Mouse (Mus musculus) bone marrow, adult 2 months (tissue): ENCODE measurements around the gene Tpcn1. TPM values are rescaled to one million over a fixed set of nuclear protein-coding genes. Genes with fewer than 3 reads are reported as not detected.
A peak's percentile ranks its signal among the peaks of the same experiment; 100 is the strongest.

Source experiments
- H3K27ac ChIP-seq: fragments of 200-500 bp; 2 replicates; pipeline ENCODE4 v1.5.1; 2012; ENCODE audit warnings: low read depth, mild to moderate bottlenecking, control low read depth, inconsistent platforms, low read length; ENCODE audit not compliant: control insufficient read depth, poor library complexity, insufficient read depth
- H3K4me1 ChIP-seq: fragments of 200-500 bp; 2 replicates; pipeline ENCODE4 v1.6.1; 2011; ENCODE audit warnings: low read length; ENCODE audit not compliant: control insufficient read depth, insufficient read depth
- H3K4me3 ChIP-seq: fragments of 200-500 bp; replicated peaks from 2 replicates; pipeline ENCODE3; 2011; ENCODE audit warnings: mild to moderate bottlenecking, low read depth, low read length, control low read depth; ENCODE audit not compliant: control insufficient read depth
- CTCF ChIP-seq: fragments of 200-500 bp; IDR thresholded peaks from 2 replicates; pipeline ENCODE4 v1.5.1; 2011; ENCODE audit warnings: low read length, control low read depth; ENCODE audit not compliant: control insufficient read depth, insufficient read depth
- POLR2A ChIP-seq: fragments of 200-500 bp; IDR thresholded peaks from 2 replicates; pipeline ENCODE4 v1.6.1; 2011; ENCODE audit warnings: low read depth, mild to moderate bottlenecking, control low read depth, low read length, borderline replicate concordance; ENCODE audit not compliant: control insufficient read depth
- WGBS: fragments of 180-500 bp; shearing (Covaris S2); methylation state at CpG from one replicate; pipeline ENCODE4 v1.1.7; 2018; 5-methylcytosine and 5-hydroxymethylcytosine counted together
- polyA plus RNA-seq: library from polyadenylated mRNA; stranded (reverse); fragments of >200 nt; gene quantifications from 2 replicates; pipeline ENCODE4 v1.2.4, GENCODE M21; 2011; ENCODE audit warnings: low replicate concordance; ENCODE audit not compliant: missing spikeins, insufficient read depth, insufficient read length

The Tpcn1 gene
- polyA plus RNA-seq, 1 experiment, result 46.7 TPM

DNA sequence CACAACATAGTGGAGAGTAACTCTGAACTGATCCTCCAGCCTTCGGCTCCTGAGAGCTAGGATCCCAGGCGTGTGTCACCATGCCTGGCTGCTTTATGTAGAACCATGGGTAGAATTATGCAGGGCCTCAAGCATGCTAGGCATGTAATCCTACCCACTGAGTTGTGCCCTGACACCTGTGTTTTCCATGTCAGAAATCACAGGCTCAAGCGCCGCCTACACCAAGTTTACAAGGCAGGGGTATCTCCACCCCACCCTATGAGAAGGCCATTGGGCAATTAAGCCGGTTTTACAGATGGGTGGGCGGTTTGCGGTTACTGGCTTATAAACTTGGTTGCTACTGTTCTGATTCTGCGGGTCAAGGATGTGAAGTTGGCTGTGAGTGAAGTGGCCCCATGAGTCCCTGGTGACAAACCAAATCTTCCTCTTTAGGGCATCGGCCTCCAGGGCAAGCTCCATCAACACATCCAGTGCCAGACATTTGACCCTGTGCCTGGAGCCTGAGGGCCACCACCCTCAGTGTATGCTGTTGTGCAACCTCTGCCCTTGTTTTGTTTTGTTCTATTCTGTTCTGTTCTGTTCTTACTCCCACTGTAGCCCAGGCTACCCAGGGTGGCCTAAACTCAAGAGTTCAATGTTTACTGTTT, 74.3 kb downstream of the Tpcn1 start:
- Histone ChIP-seq H3K4me1 (peaks cover 4% of the 10 kb centered on the region; the same call in 1 of the 2 replicates), H3K4me3 (no peak overlapping the region), H3K27ac (no peak overlapping the region)
- WGBS, result 47% methylated on average over 9 of the region's 9 CpGs
- TF ChIP-seq CTCF (no peak), POLR2A (no peak)

DNA sequence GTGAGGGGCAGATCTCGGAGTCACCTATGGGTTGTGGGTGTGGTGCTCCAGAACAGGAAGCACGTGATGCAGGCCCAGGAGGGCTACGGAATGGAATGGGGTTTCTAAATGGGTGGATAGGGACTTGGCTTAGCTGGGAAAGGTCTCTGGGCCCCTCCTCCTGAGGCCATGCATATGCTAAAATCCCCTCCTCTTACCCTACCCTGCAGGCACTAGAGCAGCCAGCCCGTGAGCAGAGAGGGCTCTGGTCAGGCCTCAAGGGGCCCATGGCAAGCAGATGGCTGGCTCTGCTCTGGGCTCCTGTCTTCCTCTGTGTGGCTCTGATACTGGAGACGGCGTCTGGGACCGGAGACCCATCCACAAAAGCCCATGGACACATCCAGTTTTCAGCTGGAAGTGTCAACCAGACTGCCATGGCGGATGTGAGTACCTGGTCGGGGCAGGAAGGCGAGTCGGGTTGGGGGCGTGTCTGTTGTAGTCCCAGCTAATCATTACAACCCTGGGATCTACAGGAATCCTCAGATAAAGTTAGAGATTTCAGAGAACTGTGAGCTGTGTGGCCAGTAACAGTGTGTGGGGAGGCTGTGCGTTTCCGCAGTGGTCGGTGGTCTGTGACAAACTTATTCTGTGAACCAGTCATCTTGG, 75.4 kb downstream of the Tpcn1 start:
- Histone ChIP-seq H3K4me1 (peaks cover 4% of the 10 kb centered on the region; the same call in 1 of the 2 replicates), H3K4me3 (peak overlapping the region; percentile 0), H3K27ac (no peak overlapping the region; the same call in 1 of the 2 replicates)
- WGBS, result 66% methylated on average over 15 of the region's 15 CpGs
- TF ChIP-seq CTCF, result no peak
- TF ChIP-seq POLR2A, result no peak

DNA sequence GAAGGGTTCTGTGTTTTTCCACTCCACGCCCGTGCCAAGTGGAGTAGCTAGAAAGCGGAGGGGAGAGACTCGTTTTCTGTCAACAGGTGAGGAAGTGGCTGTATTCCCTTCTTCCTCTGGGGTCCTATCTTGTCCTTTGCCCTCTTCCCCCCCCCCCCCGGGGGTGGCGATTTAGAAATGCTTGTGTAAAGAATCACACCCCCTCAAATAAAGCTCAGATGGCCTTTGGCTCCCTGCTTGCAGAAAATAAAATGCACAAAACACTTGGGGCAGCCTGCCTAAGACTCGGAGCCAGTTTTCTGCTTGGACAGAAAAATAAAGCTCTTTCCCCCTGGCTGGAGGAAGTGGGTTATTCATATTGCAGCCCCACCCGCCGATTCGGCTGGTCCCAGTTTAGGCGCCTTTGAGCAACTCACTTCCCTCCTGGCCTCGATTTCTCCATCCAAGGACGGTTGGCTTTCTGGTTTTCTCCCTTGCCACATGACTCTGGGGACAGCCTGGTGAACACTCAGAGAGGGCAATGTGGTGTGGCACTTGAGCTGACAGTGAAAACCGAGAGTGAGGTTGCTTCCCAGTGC, 76.7 kb downstream of the Tpcn1 start:
- Histone ChIP-seq H3K4me3 (peak overlapping the region; percentile 89), H3K4me1 (peaks cover 4% of the 10 kb centered on the region; the same call in 1 of the 2 replicates), H3K27ac (peak overlapping the region; percentile 67)
- TF ChIP-seq POLR2A (no peak), CTCF (no peak)
- 2% methylated on average over 14 of the region's 14 CpGs for WGBS

DNA sequence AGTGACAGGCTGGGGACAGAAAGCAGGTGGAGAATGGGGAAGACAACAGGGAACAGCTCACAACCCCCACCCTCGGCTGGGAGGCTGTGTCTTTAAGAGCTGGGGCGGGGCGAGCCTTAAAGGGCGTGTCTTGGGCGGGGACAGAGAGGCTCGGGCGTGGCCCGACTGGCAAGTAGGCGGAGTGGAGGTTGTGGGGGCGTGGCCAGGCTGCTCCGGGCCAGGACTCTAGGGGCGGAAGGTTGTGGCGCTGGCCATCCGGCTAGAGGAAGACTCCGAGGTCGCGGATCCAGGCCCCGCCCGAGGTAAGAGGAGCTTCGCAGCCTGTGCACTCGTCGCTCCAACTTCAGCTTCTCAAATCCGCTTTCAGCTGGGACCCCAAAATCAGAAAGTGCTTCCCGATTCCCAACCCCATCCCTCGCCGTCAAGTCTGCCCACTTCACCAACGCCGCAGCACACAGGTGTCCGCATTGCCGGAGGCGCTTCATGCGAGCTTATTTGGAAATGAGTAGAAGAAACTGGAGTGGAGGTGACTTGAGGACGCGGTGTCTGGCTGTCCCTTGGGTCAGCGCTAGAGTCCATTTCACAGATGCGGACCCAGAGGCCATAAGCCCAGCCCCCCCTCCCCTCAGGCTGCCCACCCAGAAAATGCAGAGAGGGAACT, 77.4 kb downstream of the Tpcn1 start, which contains the start of gene Slc8b1:
Gene Slc8b1 (plus strand): TSS at position 187 of the 661 bp plus-strand sequence.
- under 1% methylated on average over 36 of the region's 36 CpGs for WGBS

DNA sequence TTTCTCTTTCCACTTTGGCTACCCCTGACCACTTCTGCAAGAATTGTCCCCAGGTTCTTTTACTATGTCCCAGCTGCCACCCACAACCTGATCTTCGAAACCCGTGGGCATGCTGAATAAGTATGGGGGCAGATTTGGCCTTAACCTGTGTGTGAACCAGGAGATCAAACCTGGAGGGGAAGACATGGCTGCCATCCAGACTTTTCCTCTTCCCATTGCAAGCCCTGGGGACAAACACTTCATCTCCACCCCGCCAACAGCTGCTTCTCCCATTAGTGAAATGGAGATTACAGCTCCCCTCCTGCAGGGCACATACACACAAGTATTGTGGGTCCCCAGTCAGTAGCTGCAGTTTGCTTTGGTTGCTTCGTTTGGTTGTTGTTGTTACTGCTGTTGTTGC, 81.2 kb downstream of the Tpcn1 start:
- Histone ChIP-seq H3K27ac (no peak overlapping the region), H3K4me3 (no peak overlapping the region), H3K4me1 (peaks cover 5% of the 10 kb centered on the region)
- TF ChIP-seq POLR2A (no peak), CTCF (no peak)
- 62% methylated on average over 4 of the region's 4 CpGs for WGBS

More for the DNA sequence above, 77.4 kb downstream of the Tpcn1 start, which contains the start of gene Slc8b1:
- TF ChIP-seq CTCF (no peak), POLR2A (peak; percentile 93; the same call in 1 of the 2 replicates)
- Histone ChIP-seq H3K4me1 (peaks cover 4% of the 10 kb centered on the region; the same call in 1 of the 2 replicates), H3K27ac (peak within 1 kb of the TSS; percentile 67), H3K4me3 (peak within 1 kb of the TSS; percentile 89)

DNA sequence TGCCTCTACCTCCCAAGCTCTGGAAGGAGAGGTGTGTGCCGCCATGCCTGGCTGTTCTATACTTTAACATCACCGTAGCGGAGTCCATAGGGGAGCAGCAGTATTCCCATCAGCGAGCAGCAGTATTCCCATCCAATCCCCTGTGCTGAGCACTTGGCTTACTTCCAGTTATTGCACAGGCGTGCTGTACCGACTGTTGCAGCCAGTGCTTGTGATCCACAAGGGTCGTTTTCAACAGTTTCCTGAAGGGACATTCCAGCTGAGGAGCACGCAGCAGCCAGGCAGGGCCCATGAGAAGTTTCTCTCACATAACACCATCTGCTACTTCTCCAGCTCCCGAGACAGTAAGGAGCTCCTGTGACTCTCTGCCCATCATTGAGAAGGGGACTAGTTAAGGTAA, 82.0 kb downstream of the Tpcn1 start:
- H3K4me3 ChIP-seq, result no peak overlapping the region
- no peak overlapping the region for H3K27ac ChIP-seq
- peaks cover 5% of the 10 kb centered on the region for H3K4me1 ChIP-seq
- 53% methylated on average over 9 of the region's 9 CpGs for WGBS
- TF ChIP-seq CTCF, result no peak
- TF ChIP-seq POLR2A, result no peak

DNA sequence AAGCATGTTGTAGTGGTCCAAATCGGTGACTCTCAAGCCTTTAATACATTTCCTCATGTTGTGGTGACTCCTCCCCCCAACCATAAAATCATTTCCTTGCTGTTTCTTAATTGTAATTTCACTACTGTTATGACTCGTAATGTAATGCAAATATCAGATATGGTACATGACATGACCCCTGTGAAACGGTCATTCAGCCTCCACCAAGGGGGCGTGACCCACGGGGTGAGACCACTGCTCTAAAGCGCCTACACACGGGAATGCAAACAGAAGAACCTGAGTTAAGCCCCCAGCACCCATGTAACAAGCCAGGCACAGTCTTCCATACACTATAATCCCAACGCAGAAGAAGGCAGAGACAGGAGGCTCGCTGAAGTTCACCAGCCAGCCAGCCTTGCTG, 82.7 kb downstream of the Tpcn1 start:
- H3K4me1 ChIP-seq, result peaks cover 5% of the 10 kb centered on the region
- 57% methylated on average over 9 of the region's 9 CpGs for WGBS
- no peak overlapping the region for H3K4me3 ChIP-seq
- TF ChIP-seq CTCF, result no peak
- no peak for TF ChIP-seq POLR2A
- no peak overlapping the region for H3K27ac ChIP-seq

DNA sequence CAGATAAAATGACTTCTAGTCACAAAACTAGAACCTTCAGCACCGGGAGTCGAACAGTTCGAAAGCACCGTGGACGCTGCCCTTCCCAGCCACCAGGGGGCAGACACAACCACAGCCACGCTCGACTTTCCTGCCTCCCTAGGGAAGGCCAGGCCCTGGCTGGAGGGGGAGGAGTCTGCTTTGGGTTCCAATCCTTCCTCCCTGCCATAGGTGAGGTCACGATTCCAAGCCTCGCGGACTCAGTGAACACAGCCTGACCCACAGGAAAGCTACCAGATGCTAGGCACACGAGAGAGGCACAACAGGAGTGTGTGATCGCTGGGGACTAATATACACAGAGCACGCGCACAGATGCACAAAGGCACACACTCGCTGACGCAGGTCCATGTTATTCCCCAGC, 83.1 kb downstream of the Tpcn1 start:
- 17% methylated on average over 16 of the region's 16 CpGs for WGBS
- TF ChIP-seq CTCF, result peak; percentile 92
- TF ChIP-seq POLR2A, result no peak

More for the DNA sequence above, 83.1 kb downstream of the Tpcn1 start:
- H3K27ac ChIP-seq, result no peak overlapping the region
- peak overlapping the region; percentile 44 for H3K4me3 ChIP-seq
- H3K4me1 ChIP-seq, result peaks cover 4% of the 10 kb centered on the region
